Mouse (Mus musculus) yolk sac, embryonic 10.5 days (tissue): ENCODE results near the gene Gpcpd1.

Experiments used
- DNase-seq: peaks from one replicate; pipeline ENCODE4 v3.0.0-alpha.2; 2017; ENCODE audit warnings: low spot score

The Gpcpd1 gene

DNA sequence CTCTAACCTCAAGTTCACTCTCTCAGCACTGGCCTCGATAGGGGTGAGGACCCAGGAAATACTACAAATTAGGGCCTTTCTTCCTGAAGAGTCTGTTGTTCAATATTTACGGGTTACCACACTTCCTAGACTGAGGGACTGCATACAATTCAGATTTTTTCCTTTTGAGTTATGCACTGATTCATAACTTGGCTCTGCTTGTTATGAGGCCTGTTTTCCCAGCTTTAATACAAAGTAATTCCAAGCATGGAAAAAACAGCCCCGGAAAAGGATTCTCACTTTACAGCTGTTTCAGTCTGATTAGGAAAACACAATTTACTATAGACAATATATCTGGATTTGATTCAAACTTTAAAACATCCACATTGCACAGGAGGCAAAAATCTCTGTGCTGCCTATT lies 1.5 kb downstream of the Gpcpd1 start:
- DNase-seq: no peak

DNA sequence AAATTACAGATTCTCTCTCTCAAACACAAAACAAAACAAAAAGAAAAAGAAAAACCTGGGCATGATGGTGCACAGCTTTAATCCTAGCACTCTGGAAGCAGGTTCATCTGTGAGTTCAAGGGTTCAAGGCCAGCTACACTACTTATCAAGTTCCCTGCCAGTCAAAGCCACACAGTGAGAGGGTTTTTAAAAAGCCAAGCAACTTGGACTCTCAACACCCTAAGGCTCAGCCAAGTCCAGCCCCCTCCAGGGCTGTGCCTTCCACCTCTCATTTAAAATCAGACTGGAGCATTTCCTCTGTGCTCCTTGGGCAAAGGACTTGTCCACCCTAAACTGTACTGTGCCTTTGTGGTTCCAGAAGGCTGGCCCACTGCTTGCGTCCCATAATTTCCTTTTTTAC lies 3.3 kb downstream of the Gpcpd1 start:
- DNase-seq: no peak

DNA sequence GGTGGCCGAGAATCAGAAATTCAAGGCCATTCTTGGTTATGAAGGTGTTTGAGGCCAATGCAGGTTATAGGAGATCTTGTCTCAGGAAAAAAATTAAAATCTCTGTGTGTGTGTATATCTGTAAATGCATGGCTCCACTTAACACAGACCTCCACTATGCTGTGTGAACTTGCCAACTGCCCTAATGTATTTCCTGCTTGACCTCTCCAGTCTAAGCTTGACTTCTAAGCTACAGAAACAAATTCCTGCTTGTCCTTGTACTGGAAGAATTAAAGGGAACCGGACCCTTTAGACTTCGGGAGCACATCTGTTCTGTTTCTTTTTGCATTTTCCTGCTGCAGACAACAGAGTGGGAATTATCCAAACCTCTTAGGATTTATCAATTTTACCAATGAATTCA lies 4.4 kb downstream of the Gpcpd1 start:
- DNase-seq: no peak

DNA sequence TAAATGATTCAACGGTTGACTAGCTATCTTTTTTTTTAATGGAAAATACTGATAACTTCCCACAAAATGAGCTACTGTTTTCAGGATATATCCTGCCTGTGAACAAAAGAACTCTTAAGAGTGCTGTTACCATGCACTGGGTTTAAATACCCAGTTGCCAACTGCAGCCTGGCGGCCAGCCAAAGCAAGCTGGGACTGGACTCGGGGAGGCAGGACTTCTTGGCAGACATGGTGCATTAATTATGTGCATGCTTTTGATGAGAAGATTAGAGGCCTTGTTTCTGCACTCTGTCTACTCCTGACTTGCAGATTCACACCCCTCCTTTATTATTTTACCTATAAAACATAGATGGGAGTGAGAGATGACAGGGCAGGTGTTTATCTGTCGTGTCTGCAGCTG lies 5.3 kb downstream of the Gpcpd1 start:
- no peak for DNase-seq

DNA sequence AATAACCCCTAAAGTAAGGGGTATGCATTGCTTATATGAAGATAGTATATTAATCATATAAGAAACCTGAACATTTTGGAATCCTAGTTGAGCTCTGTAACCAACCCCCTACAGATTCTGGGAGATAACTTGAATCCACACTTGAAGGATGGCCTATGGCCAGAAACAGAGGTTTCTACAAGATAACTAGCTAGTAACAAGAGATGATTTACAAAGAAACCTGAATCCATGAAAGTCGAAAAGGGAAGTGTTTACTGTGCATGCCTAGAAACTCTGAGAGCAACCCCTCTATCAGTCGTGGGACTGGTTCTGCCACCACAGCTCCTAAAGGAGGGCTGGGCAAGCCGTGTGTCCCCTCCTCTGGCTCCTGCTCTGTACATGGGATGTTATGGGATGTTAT lies 7.8 kb downstream of the Gpcpd1 start:
- no peak for DNase-seq

DNA sequence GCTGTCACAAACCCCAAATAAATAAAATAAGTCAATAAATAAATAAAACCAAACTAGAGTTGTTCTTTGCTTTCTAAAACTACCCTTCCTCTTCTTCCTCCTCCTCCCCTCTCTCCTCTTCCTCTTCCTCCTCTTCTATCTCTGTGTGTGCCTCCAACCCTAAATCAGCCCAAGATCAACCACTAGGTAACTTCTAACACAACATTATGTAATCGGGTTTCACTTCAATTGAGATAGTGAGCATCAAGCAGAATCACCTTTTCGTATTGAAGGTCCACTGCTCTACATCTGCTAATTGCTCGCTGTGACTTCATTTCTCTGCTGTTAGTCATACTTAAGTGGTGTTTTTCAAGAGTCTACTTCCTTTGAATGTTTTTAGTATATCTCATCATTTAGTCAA lies 8.8 kb downstream of the Gpcpd1 start:
- DNase-seq: no peak

DNA sequence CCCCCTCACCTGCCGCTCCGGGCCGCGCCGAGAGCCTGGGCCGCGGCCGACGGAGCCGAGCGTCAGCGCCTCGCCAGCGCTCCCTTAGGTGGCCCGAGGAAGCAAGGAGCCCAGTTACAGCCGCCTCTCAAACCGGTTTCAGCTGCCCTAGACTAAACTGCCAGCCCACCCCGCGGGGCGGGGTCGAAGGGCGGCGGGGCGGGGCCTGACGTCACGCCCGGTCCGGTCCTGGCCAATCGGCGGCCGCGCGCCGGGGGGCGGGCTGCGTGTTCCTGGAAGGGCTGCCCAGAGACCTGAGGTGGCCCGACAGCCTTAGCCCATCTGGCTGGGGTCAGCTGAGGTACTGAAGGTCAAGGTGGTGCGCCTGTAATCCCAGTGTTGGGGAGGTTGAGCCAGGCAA lies 9.5 kb downstream of the Gpcpd1 start:
- peak; percentile 95 for DNase-seq

DNA sequence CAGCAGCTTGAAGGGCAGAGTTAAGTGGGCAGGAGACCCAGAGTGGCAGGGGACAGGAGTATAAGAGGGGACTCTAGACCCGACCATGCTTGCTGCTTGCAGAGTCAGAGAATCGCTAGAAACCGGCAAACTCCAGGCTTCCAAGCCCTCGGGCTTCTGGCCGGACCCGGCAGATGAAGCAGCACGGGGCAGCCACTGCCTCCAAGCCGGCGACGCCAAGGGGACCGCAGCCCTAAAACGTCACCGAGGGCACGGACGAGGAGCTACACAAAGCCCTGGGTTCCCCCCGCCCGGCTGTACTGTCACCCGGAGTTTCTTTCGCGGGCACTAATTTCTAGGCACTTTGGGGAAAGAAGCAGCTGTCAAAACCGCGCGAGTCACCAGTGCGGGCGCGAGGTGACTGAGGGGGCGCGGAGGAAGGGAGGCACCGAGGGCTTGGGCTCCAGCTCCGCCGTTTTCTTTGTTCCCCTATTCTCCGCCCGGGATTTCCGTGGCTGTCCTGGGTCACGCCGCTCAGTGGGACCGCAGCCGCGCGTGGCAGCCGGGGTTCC lies 10.0 kb downstream of the Gpcpd1 start:
- peak; percentile 69 for DNase-seq

DNA sequence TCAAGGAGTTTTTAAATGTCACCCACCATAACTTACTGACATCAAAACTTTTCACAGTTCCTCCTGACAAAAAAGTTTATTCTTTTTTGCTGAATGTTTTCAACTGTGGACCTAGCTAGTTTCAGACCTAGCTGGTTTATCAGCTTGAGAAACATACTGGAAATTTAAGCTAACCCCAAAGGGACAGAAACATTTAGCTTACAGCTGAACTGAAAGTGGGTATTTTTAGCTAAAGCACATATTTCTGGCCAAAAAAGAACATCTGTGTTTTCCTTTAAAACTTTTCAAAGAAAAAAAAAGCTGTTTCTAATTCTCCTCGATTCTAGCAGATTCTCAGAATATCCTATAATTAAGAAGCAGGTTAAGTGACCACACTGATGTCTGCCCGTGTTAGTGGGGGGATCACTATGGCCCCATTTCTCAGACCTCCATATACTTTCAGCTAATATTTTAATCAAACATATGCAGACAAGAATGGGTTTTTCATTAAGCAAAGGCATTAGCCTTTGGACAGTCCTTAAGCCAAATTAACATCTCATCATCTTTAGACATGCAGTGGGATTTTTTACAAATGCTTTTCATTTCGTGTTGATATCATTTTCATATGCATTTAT lies 10.9 kb downstream of the Gpcpd1 start:
- no peak for DNase-seq

DNA sequence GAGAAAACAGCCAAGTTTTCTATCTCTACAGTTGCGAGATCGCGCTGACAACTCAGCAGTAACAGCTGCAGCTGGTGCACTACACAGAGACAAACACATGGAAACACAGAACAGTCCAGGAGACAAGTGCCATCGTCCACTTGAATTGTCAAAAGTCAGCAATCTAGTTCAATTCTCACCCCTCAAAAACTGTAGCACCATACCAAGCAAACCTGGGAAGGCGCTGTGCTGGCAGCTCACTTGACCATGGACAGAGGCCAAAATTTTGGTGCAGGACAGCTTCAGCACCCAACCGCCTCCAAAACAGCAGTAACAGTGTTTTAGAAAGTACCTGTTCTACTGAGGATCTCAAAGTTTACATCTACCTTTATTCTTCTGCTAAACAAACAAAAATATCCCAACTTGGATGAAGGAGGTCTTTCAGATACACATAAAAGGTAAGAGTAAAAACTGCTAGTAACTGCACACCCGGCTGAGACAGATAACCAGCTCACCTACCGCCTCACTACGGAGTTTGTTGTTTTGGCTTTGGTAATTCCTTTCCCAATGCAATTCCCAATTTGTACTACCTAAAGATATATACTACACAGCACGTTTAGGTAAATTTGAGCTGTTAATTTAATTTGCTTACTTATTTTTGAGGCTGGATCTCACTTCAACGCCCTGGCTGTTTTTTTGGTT lies 11.6 kb downstream of the Gpcpd1 start:
- no peak for DNase-seq

DNA sequence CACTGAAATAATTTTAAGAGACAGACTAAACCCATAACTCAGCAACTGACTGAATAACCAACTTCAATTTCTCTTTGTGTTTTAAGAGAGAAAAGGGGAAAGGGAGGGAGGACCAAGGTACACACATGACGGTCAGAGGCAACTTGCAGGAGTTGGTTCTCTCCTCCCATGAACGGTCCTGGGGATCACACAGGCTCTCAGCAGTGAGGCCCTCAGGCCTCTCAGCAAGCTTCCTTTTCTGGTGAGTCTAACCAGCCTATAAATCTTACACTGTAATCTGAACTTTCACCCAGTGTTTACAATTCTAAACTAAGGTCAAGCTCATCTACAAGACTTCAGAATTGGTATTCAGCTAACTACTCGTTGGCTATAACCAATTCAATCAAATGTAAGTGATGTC lies 12.3 kb downstream of the Gpcpd1 start:
- no peak for DNase-seq

DNA sequence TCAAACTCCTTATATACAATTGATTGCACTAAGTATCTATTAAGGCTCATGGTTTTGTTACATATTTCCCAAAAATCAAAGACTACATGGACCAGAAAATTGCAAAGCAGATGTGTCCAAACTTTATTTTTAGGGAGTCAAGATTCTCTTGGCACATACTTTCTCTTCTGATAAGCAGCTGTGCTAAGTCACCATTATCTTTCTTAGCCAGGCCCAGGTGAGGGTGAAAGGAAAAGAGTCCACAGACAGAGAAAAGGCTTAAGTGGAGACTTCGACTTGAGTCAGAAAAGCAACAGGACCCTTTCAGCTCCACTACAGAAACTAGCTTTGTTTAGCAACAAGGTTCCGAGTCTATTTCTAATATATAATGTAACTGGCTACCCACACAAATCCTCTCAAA lies 14.2 kb downstream of the Gpcpd1 start:
- no peak for DNase-seq

DNA sequence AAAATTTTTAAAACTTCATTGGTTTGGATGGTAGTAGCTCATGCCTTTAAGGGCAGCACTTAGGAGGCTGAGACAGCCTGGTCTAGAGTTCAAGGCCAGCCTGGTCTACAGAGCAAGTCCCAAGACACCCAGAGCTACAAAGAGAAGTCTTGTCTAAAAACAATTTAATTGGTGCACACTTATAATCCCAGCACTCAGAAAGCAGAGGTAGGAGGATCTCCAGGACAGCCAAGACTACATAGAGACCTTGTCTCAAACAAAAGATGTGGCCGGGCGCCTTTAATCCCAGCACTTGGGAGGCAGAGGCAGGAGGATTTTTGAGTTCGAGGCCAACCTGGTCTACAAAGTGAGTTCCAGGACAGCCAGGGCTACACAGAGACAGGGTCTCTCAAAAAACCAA lies 14.9 kb downstream of the Gpcpd1 start:
- no peak for DNase-seq

DNA sequence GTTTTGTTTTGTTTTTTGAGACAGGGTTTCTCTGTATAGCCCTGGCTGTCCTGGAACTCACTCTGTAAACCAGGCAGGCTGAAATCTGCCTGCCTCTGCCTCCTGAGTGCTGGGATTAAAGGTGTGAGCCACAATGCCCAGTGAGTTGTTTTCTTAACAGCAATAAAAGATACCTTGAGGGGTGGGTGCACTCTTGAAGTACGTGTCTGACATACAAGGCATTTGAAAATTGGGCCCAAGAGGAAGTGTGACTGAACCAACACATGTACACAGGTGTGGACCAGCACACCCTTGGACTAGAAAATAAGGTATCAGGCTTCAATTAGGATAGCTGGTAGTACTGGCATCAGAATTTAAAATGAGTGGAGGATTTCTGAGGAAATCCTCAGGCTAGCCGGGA lies 16.2 kb downstream of the Gpcpd1 start:
- no peak for DNase-seq

DNA sequence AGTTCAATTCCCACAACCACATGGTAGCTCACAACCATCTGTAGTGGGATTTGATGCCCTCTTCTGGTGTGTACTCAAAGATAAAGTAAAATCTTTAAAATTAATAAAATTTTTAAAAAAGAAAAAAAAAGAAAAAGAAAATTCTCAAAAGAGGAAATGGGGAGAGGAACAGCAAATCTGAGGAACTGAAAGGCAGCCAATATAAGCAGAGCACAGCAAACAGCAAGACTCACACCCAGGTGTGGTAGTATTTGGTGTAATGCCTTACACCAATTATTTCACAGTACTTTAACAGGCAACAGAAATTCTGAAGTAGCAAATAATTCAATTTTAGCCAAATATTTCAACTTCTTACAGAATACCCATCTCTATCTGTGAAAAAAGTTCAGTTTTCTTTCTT lies 16.7 kb downstream of the Gpcpd1 start:
- DNase-seq: no peak

DNA sequence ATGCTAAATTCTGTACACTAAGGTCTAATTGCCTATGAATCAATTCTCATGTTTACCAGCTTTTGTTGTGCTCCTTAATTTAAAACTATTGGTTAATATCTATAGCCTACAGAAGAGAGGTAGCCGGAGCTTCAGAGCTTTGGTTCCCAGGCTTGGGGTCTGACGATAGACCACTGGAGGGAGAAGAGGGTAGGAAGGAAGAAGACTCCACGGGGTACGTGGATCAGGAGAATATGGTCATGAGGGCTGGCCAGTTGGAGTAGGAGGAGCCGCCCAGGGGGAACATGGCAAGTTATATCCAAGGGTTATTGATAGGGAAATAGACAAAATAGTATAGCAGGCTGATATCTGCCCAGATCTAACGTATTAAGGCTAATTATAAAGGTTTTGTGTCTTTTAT lies 17.8 kb downstream of the Gpcpd1 start:
- no peak for DNase-seq

DNA sequence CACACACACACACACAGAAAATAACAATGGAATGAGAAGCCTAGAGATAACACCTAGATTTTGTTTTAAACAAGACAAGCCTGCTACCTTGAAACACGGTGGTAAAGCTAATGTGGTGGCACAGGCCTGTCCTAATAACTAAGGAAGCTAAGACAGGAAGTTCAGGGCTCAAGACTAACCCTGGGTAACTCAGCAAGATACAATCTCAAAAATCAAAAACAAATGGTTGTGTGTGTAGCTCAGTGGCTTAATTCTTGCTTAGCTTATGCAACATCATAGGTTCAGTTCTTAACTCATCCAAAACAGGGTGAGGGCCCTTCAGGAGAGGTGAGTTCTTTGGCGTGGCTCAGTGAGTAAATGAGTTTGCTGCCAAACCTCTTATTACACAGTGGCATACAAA lies 20.1 kb downstream of the Gpcpd1 start:
- no peak for DNase-seq

DNA sequence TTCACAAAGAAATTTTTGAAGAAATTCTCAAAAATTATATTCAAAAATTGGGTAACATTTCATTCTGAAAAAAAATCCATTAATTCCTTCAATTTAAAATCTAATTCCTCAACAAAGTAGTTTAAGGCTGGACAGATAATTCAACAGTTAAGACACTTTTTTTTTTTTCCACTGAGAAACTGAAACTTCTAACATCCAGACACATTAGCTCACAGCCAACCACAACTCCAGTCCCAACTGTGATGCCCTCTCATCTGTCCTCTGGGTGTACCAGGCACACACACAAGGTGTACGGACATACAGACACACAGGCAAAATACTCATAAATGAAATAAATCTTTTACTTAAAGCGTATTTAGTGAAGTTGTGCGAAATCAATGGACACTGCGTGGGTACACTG lies 25.7 kb downstream of the Gpcpd1 start:
- no peak for DNase-seq

DNA sequence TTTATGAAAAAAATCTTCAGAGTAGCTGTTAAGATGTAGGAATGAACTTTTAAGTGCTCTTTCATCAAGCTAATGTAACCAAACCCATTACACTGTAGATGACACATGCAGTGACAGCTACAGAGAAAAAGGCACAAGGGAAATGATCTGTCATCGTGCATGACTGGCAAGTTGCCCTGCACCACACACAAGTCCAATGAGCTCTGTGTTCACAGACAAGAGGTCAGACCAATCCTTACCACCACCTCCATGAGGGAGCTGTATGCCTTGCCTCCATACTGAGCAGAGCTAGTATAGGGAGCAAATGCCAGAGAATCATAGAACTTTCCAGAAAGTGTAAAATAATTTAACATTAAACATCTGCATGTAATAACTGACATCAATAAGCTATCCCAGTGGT lies 59.7 kb downstream of the Gpcpd1 start:
- no peak for DNase-seq

DNA sequence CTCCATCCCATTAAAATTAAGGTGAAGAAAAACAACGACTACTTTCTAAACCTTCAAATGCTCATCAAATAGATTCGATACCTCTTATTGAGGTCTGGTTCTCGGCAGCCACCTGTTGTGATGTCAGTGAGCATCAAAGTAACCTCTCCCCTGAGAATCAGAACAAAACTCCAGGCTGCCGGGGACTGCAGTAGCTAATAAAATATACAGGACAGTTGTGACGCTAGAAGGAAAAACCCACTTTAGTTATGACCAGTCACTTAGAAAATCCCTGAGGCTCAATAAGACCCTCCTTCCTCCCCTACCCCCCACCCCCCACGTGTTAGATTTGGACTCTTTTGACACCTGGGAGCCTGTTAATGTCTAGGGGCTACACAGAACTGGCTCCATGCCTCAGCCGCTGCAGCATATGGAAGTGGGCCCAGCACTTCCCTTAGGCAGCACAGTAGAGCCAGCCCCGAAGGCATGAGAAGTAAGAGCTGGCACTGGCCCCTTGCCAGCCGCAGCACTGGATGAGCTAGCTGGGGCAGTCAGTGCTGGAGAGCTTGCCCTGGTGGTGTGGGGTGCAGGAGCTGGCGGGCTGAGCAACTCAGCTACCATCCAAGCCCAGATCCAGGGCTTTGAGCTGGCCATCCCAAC lies 60.5 kb downstream of the Gpcpd1 start:
- no peak for DNase-seq

DNA sequence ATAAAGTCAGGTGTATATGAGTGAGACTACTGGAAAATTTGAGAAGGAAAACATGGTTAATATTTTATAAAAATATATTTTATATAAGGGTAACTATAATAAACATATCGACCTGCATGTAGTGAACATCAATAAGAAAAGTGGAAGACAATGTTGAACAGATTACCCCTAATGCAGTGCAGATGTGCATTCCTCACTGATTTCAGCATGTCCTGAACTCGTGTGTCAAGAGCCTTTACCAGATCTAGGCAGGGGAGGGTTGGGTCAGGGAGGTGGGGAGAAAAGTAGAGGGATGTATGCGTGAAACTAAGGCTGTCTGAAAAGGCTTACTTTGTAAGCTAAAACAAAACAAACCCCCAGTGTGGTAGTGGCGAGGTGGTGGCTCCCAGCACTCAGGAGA lies 61.4 kb downstream of the Gpcpd1 start:
- DNase-seq: no peak

DNA sequence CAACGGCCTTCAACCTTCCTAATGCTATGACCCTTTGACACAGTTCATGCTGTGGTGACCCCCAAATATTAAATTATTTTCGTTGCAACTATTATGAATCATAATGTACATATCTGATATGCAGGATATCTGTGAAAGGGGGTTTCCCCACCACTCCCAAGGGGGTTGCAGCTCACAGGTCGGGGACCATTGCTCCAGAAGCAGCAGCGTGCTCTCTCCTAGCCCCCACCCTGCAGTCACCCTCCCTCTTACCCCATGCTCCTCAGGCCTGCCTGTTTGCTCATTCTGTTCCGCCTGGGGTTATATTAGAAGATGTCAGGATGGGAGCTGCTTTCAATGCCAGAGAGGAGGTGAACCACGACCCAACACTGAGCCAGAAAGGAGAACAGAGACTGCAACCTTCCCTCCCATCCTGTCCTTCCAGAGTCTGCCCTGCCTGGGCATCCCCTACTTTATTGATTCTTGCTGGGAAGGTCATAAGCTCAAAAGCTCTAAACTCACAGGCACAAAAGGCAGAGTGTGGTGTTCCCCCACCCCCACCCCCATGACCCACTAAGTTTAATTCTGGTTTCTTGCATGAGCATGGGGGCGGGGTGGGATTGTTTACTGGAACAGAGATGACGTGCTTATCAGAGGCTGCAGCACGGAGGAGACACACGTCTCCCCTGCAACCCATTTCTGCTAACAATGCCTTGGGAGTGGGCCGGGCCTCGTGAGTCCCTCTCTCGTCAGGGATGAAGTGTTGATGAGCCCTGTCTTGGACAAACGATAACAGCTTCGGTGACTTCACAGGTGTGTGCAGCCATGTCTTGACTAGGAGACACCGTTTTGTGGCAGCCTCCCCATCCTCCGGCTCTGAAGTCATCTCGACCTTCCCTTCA lies 69.3 kb downstream of the Gpcpd1 start:
- no peak for DNase-seq
